Mouse (Mus musculus) hindbrain, embryonic 14.5 days (tissue): Measurements from ENCODE around the gene Vmn2r47. TPM values are rescaled to one million over a fixed set of nuclear protein-coding genes. Genes with fewer than 3 reads are reported as not detected.
"Not testable (repeated sequence)": the region's sequence is repeated elsewhere in the genome, so short reads cannot be mapped to it uniquely, and the experiment has no call there.

Experiments used
- ATAC-seq: fragments of 200-750 bp; cut with Nextera tagmentation; 2 replicates; pipeline ENCODE4 v1.8.0; 2017; ENCODE audit warnings: moderate number of reproducible peaks, mild to moderate bottlenecking, moderate TSS enrichment, moderate library complexity; ENCODE audit not compliant: low FRiP score
- DNase-seq: peaks from one replicate; pipeline ENCODE4 v3.0.0-alpha.2; 2015; ENCODE audit warnings: low spot score
- H3K27ac ChIP-seq: fragments of 300-500 bp; sonication (generic); 2 replicates; pipeline ENCODE4 v1.5.1; 2014; ENCODE audit warnings: mild to moderate bottlenecking, moderate library complexity
- H3K27me3 ChIP-seq: fragments of 300-500 bp; sonication (generic); 2 replicates; pipeline ENCODE4 v1.6.1; 2014; ENCODE audit warnings: mild to moderate bottlenecking, low read length, mixed read lengths; ENCODE audit not compliant: control insufficient read depth, insufficient read depth
- H3K36me3 ChIP-seq: fragments of 300-500 bp; sonication (generic); replicated peaks from 2 replicates; pipeline ENCODE4 v1.6.1; 2014; ENCODE audit not compliant: control insufficient read depth, insufficient read depth
- H3K4me1 ChIP-seq: fragments of 300-500 bp; sonication (generic); replicated peaks from 2 replicates; pipeline ENCODE4 v1.6.1; 2014; ENCODE audit warnings: antibody characterized with exemption, low read length, mixed read lengths; ENCODE audit not compliant: control insufficient read depth, insufficient read depth
- H3K4me2 ChIP-seq: fragments of 300-500 bp; sonication (generic); replicated peaks from 2 replicates; pipeline ENCODE4 v1.6.1; 2014; ENCODE audit warnings: mild to moderate bottlenecking, moderate library complexity
- H3K4me3 ChIP-seq: fragments of 300-500 bp; sonication (generic); replicated peaks from 2 replicates; pipeline ENCODE4 v1.5.1; 2014; ENCODE audit warnings: mild to moderate bottlenecking, low read length
- H3K9ac ChIP-seq: fragments of 300-500 bp; sonication (generic); 2 replicates; pipeline ENCODE4 v1.6.1; 2014
- H3K9me3 ChIP-seq: fragments of 300-500 bp; sonication (generic); 2 replicates; pipeline ENCODE4 v1.6.1; 2016; ENCODE audit warnings: low read length; ENCODE audit not compliant: control insufficient read depth
- WGBS: fragments of 180-500 bp; shearing (Covaris S2); extraction: QIAGEN DNeasy Blood & Tissue Kit; methylation state at CpG from one replicate; pipeline ENCODE4 v1.1.7; 2014; 5-methylcytosine and 5-hydroxymethylcytosine counted together
- polyA plus RNA-seq: library from polyadenylated mRNA; unstranded; fragments of >200 nt; fragmentation: Nextera tagmentation; extraction: Ambion mirVana; gene quantifications from 2 replicates; pipeline ENCODE4 v1.2.1, GENCODE M21; 2014

Gene Vmn2r47
- polyA plus RNA-seq: not detected in 2 replicates

GRCm38 (mm10) chr7:9841225-9841624 is at the start of gene Vmn2r47:
TSS of gene Vmn2r47 (minus strand) at chr7:9841325.
- not testable (repeated sequence) for ATAC-seq, H3K4me1 ChIP-seq

GRCm38 (mm10) chr7:9770471-9770870 is 70.7 kb downstream of the Vmn2r47 start, which contains the start of gene Vmn2r46:
TSS of gene Vmn2r46 (minus strand) at chr7:9770571.
- no CpG with 5 or more reads among the region's 1 CpGs for WGBS
- not testable (repeated sequence) for H3K27ac ChIP-seq, H3K27me3 ChIP-seq, H3K9ac ChIP-seq, H3K4me1 ChIP-seq, H3K4me2 ChIP-seq, ATAC-seq, DNase-seq, H3K36me3 ChIP-seq, H3K4me3 ChIP-seq, H3K9me3 ChIP-seq

More at GRCm38 (mm10) chr7:9841225-9841624, at the start of gene Vmn2r47:
- not testable (repeated sequence) for H3K4me2 ChIP-seq, H3K36me3 ChIP-seq, H3K9ac ChIP-seq, DNase-seq, H3K4me3 ChIP-seq, H3K27me3 ChIP-seq, H3K27ac ChIP-seq, H3K9me3 ChIP-seq
- no CpG with 5 or more reads among the region's 1 CpGs for WGBS

Other genes starting within 250 kb of the Vmn2r47 start
- not detected in 2 replicates for gene Vmn2r46, start 70.8 kb downstream of the Vmn2r47 start, polyA plus RNA-seq
- not detected in 2 replicates for gene Vmn2r48, start 112.3 kb upstream of the Vmn2r47 start, polyA plus RNA-seq
- gene Vmn2r49, start 150.9 kb upstream of the Vmn2r47 start, polyA plus RNA-seq: not detected in 2 replicates
- gene Vmn2r50, start 212.0 kb upstream of the Vmn2r47 start, polyA plus RNA-seq: not detected in 2 replicates